ENCODE assay signal across 9 mouse cellular contexts in genomic region chr9:113708361-113709280, GRCm38 (mm10). TPM values are rescaled to one million over a fixed set of nuclear protein-coding genes. Genes with fewer than 3 reads are reported as not detected.
DNase-seq lines count a peak whose midpoint lies in the region; ATAC-seq and TF ChIP-seq lines count a peak whose summit lies in the region.
"Had no signal": no experiment of that assay in that cellular context is flagged by ENCODE, and none has a peak within 500 bp of the region (broad histone marks: within the 10 kb centered on the region; RNA-seq: fewer than 3 reads in every experiment).

No protein-coding gene starts in this region.

- WGBS in heart, embryonic 14.5 days = 51% methylated on average over 19 of the region's 19 CpGs
- 60% methylated on average over 19 of the region's 19 CpGs for WGBS in hindbrain, embryonic 13.5 days
- WGBS in midbrain, embryonic 10.5 days = 60% methylated on average over 19 of the region's 19 CpGs

- H3K4me2 ChIP-seq in heart, embryonic 14.5 days (ENCODE audit: low read length) = peak overlapping the region; percentile 76
- H3K4me2 ChIP-seq in hindbrain, embryonic 13.5 days = peak overlapping the region; percentile 91

- H3K36me3 ChIP-seq in heart, embryonic 14.5 days (ENCODE audit: control insufficient read depth, insufficient read depth, low read length) = no peaks in the 10 kb centered on the region
- peaks cover 28% of the 10 kb centered on the region for H3K36me3 ChIP-seq in G1E (replicated peaks)
- no peaks in the 10 kb centered on the region for H3K36me3 ChIP-seq in hindbrain, embryonic 13.5 days
- H3K36me3 ChIP-seq in midbrain, embryonic 10.5 days = no peaks in the 10 kb centered on the region

- intact Hi-C loops in gastrocnemius, postnatal 36 days (cut with DNase I) = no loop called here

- no peaks in the 10 kb centered on the region for H3K27me3 ChIP-seq in heart, embryonic 14.5 days (ENCODE audit: control insufficient read depth, insufficient read depth, low read length)
- peaks cover 21% of the 10 kb centered on the region for H3K27me3 ChIP-seq in G1E (ENCODE audit: insufficient read depth, low read length)
- H3K27me3 ChIP-seq in hindbrain, embryonic 13.5 days = no peaks in the 10 kb centered on the region
- no peaks in the 10 kb centered on the region for H3K27me3 ChIP-seq in midbrain, embryonic 10.5 days (ENCODE audit: low read depth, poor library complexity, severe bottlenecking)
- H3K27me3 ChIP-seq: Patski had no signal

- ATAC-seq in heart, embryonic 14.5 days (ENCODE audit: insufficient number of reproducible peaks, insufficient read depth, low FRiP score, low read depth) = no peak
- ATAC-seq in G1E (ENCODE audit: extremely low read depth, insufficient number of reproducible peaks, low FRiP score, poor library complexity, severe bottlenecking) = no peak
- ATAC-seq in hindbrain, embryonic 13.5 days (ENCODE audit: low FRiP score) = peak; percentile 70

- peak overlapping the region; percentile 80 to 95 for H3K4me3 ChIP-seq in heart, embryonic 14.5 days (ENCODE audit: control insufficient read depth in 1 of 2, insufficient read depth in 1 of 2, low read depth in 1 of 2, low read length in 2 of 2)
- H3K4me3 ChIP-seq in G1E (ENCODE audit: low read depth, low read length) = peak overlapping the region; percentile 98
- peak overlapping the region; percentile 99 for H3K4me3 ChIP-seq in hindbrain, embryonic 13.5 days
- peak overlapping the region; percentile 96 for H3K4me3 ChIP-seq in midbrain, embryonic 10.5 days

- peak overlapping the region; percentile 95 for H3K9ac ChIP-seq in heart, embryonic 14.5 days (ENCODE audit: low read length)
- peak overlapping the region; percentile 97 for H3K9ac ChIP-seq in hindbrain, embryonic 13.5 days

- no peak for TF ChIP-seq CTCF in G1E (IDR thresholded peaks at IDR 0.05; ENCODE audit: low read depth, low read length)

- no peak for DNase-seq in heart, adult 11 months
- no peak for DNase-seq in G1E (ENCODE audit: low spot score)
- no peak for DNase-seq in midbrain, embryonic 10.5 days (ENCODE audit: low spot score)
- DNase-seq in urinary bladder, adult 18-20 months (ENCODE audit: low spot score in 2 of 2) = no peak
- no peak for DNase-seq in frontal cortex, postnatal 10 days (ENCODE audit: low spot score in 2 of 2)
- DNase-seq in gastrocnemius, postnatal 36 days = no peak

- H3K9me3 ChIP-seq in heart, embryonic 14.5 days (ENCODE audit: control insufficient read depth, low read length) = no peaks in the 10 kb centered on the region
- no peaks in the 10 kb centered on the region for H3K9me3 ChIP-seq in G1E (replicated peaks)
- H3K9me3 ChIP-seq in hindbrain, embryonic 13.5 days = no peaks in the 10 kb centered on the region
- no peaks in the 10 kb centered on the region for H3K9me3 ChIP-seq in midbrain, embryonic 10.5 days (replicated peaks)

- H3K27ac ChIP-seq in heart, embryonic 14.5 days (replicated peaks in 1 of 2; ENCODE audit: control insufficient read depth in 1 of 2, insufficient read depth in 1 of 2, low read depth in 2 of 2, low read length in 2 of 2) = peak overlapping the region in 1 of 2 experiments; percentile 96; a peak in 2 of 4 replicates
- peak overlapping the region; percentile 85 for H3K27ac ChIP-seq in hindbrain, embryonic 13.5 days
- H3K27ac ChIP-seq in midbrain, embryonic 10.5 days (replicated peaks) = peak overlapping the region; percentile 91

- peaks cover 5 to 19% of the 10 kb centered on the region in 2 experiments for H3K4me1 ChIP-seq in heart, embryonic 14.5 days (ENCODE audit: control insufficient read depth in 2 of 2, insufficient read depth in 2 of 2, low read length in 2 of 2)
- peaks cover 29% of the 10 kb centered on the region for H3K4me1 ChIP-seq in G1E (ENCODE audit: insufficient read depth, low read depth, low read length)
- H3K4me1 ChIP-seq in hindbrain, embryonic 13.5 days (replicated peaks) = peaks cover 32% of the 10 kb centered on the region
- peaks cover 29% of the 10 kb centered on the region for H3K4me1 ChIP-seq in midbrain, embryonic 10.5 days

RNA-seq across cellular contexts. Expression of gene Pdcd6ip, which starts 0.6 kb away (rescaled TPM):
- 59.9 and 62.4 TPM in 2 replicates for polyA plus RNA-seq in heart, embryonic 14.5 days (2014; fragmentation: Nextera tagmentation; extraction: Ambion mirVana)
- total RNA-seq in G1E (2014; fragmentation: Nextera tagmentation) (211 and 215 TPM in 2 replicates), G1E (2017) (66.9 and 89.7 TPM in 2 replicates)
- 224 and 271 TPM in 2 replicates for polyA plus RNA-seq in G1E (2012)
- polyA plus RNA-seq in hindbrain, embryonic 13.5 days (2015; fragmentation: Nextera tagmentation; extraction: Ambion mirVana) = 38.6 and 41.9 TPM in 2 replicates
- 52.2 and 58.6 TPM in 2 replicates for polyA plus RNA-seq in midbrain, embryonic 10.5 days (2016; fragmentation: Nextera tagmentation; extraction: Ambion mirVana)
- total RNA-seq in gastrocnemius, postnatal 36 days (2021) = 10 to 100 TPM; 34.8 to 36.8 TPM

RNA-seq across cellular contexts. Expression of gene Clasp2, which starts 32.7 kb away (rescaled TPM):
- 25.3 TPM in 2 replicates for polyA plus RNA-seq in heart, embryonic 14.5 days (2014; fragmentation: Nextera tagmentation; extraction: Ambion mirVana)
- total RNA-seq in G1E (2014; fragmentation: Nextera tagmentation) (83.4 and 92.0 TPM in 2 replicates), G1E (2017) (40.4 and 41.8 TPM in 2 replicates)
- 7.9 and 8.7 TPM in 2 replicates for polyA plus RNA-seq in G1E (2012)
- 113 and 117 TPM in 2 replicates for polyA plus RNA-seq in hindbrain, embryonic 13.5 days (2015; fragmentation: Nextera tagmentation; extraction: Ambion mirVana)
- polyA plus RNA-seq in midbrain, embryonic 10.5 days (2016; fragmentation: Nextera tagmentation; extraction: Ambion mirVana) = 32.9 and 44.5 TPM in 2 replicates
- total RNA-seq in gastrocnemius, postnatal 36 days (2021) = 10 to 100 TPM; 38.9 to 46.2 TPM
